ENCODE assay signal across 13 mouse cellular contexts in the genomic region with DNA sequence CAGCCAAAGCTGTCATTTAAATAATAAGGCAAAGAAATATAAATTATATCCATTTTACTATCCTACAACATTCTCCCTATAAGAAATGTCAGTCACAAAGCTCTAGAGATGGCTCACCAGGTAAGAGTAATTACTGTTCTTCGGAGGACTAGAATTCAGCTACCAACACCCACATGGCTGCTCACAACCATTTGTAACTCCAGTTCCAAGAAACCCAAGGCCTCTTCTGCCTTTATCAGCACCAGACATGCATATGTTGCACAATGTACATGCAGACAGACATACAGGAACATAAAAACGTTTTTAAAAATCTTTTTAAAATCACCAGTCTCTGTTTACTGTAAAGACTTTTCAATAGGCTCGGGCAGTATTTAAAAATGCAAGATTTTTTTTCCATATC.
"Had no signal": no experiment of that assay in that cellular context is flagged by ENCODE, and none has a peak within 500 bp of the region (broad histone marks: within the 10 kb centered on the region; RNA-seq: fewer than 3 reads in every experiment).

No protein-coding gene starts in this region.

- H3K27ac ChIP-seq: kidney, postnatal 0 days; left cerebral cortex, adult 2 months; liver, embryonic 15.5 days; macrophage; midbrain, embryonic 13.5 days had no signal

- H3K9me3 ChIP-seq: liver, embryonic 15.5 days; midbrain, embryonic 13.5 days had no signal

- DNase-seq: kidney, adult 2 months; kidney, postnatal 25 days; layer of hippocampus, postnatal 36 days; lung, embryonic 14.5 days; thymus, adult 18-20 months; thymus, postnatal 36 days had no signal

- H3K9ac ChIP-seq: liver, embryonic 15.5 days; lung, embryonic 14.5 days; midbrain, embryonic 13.5 days had no signal

- H3K4me1 ChIP-seq: midbrain, embryonic 13.5 days had no signal

- H3K27me3 ChIP-seq: liver, embryonic 15.5 days; midbrain, embryonic 13.5 days had no signal

- H3K4me3 ChIP-seq: left cerebral cortex, adult 2 months; liver, embryonic 15.5 days; midbrain, embryonic 13.5 days had no signal

- H3K36me3 ChIP-seq: liver, embryonic 15.5 days; midbrain, embryonic 13.5 days had no signal

- H3K4me2 ChIP-seq: liver, embryonic 15.5 days; lung, embryonic 14.5 days; midbrain, embryonic 13.5 days had no signal

- ATAC-seq: intestine, postnatal 0 days; lung, postnatal 0 days; midbrain, embryonic 13.5 days had no signal
